Mouse (Mus musculus) embryonic facial prominence, embryonic 12.5 days (tissue): ENCODE data around the gene Prss12. TPM values are rescaled to one million over a fixed set of nuclear protein-coding genes. Genes with fewer than 3 reads are reported as not detected.

Experiments used
- ATAC-seq: fragments of 200-750 bp; cut with Nextera tagmentation; 2 replicates; pipeline ENCODE4 v1.8.0; 2017; ENCODE audit not compliant: insufficient number of reproducible peaks, insufficient read depth, low FRiP score, low TSS enrichment
- H3K27ac ChIP-seq: fragments of 300-500 bp; sonication (generic); 2 replicates; pipeline ENCODE4 v1.5.1; 2016; ENCODE audit warnings: mild to moderate bottlenecking
- H3K27me3 ChIP-seq: fragments of 300-500 bp; sonication (generic); 2 replicates; pipeline ENCODE4 v1.6.1; 2016; ENCODE audit warnings: mild to moderate bottlenecking, moderate library complexity
- H3K36me3 ChIP-seq: fragments of 300-500 bp; sonication (generic); 2 replicates; pipeline ENCODE4 v1.6.1; 2016; ENCODE audit warnings: mild to moderate bottlenecking
- H3K4me1 ChIP-seq: fragments of 300-500 bp; sonication (generic); 2 replicates; pipeline ENCODE4 v1.6.1; 2016
- H3K4me2 ChIP-seq: fragments of 300-500 bp; sonication (generic); replicated peaks from 2 replicates; pipeline ENCODE4 v1.6.1; 2016; ENCODE audit warnings: mild to moderate bottlenecking, moderate library complexity
- H3K4me3 ChIP-seq: fragments of 300-500 bp; sonication (generic); 2 replicates; pipeline ENCODE4 v1.5.1; 2016; ENCODE audit warnings: mild to moderate bottlenecking
- H3K9ac ChIP-seq: fragments of 300-500 bp; sonication (generic); 2 replicates; pipeline ENCODE4 v1.6.1; 2016; ENCODE audit warnings: mild to moderate bottlenecking, moderate library complexity
- H3K9me3 ChIP-seq: fragments of 300-500 bp; sonication (generic); 2 replicates; pipeline ENCODE4 v1.6.1; 2016; ENCODE audit warnings: mild to moderate bottlenecking, moderate library complexity
- WGBS: fragments of 180-500 bp; shearing (Covaris S2); methylation state at CpG from one replicate; pipeline ENCODE4 v1.1.7; 2016; 5-methylcytosine and 5-hydroxymethylcytosine counted together
- polyA plus RNA-seq: library from polyadenylated mRNA; unstranded; fragments of >200 nt; fragmentation: Nextera tagmentation; extraction: Ambion mirVana; gene quantifications from 2 replicates; pipeline ENCODE4 v1.2.1, GENCODE M21; 2016

The Prss12 gene
- polyA plus RNA-seq, 1 experiment from 2014 or later = 27.4 TPM

DNA sequence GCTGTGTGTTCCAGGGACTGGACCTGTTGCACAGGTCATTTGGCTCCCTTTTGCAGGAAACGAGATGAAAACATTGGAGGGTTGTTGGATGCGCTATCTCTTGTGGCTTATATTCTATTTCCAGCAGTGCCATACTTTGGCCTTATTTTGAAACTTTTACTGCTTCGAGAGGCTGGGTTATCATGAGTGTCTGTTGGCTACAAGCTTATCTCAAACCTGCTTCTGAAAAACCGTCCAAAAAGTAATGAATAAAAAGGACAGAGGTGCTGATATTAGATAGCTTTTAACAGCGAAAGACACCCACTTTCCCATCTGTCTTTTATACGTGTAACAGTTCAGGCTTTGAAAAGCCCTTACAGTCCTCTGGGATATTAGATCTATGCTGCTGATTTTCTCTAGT, 107.2 kb downstream of the Prss12 start:
- H3K4me2 ChIP-seq = no peak overlapping the region
- ATAC-seq = no peak
- no peak overlapping the region for H3K4me3 ChIP-seq
- H3K4me1 ChIP-seq = no peaks in the 10 kb centered on the region
- no peak overlapping the region for H3K9ac ChIP-seq
- H3K27ac ChIP-seq = no peak overlapping the region
- 87% methylated on average over 6 of the region's 6 CpGs for WGBS
- no peaks in the 10 kb centered on the region for H3K9me3 ChIP-seq
- no peaks in the 10 kb centered on the region for H3K36me3 ChIP-seq
- H3K27me3 ChIP-seq = no peaks in the 10 kb centered on the region

DNA sequence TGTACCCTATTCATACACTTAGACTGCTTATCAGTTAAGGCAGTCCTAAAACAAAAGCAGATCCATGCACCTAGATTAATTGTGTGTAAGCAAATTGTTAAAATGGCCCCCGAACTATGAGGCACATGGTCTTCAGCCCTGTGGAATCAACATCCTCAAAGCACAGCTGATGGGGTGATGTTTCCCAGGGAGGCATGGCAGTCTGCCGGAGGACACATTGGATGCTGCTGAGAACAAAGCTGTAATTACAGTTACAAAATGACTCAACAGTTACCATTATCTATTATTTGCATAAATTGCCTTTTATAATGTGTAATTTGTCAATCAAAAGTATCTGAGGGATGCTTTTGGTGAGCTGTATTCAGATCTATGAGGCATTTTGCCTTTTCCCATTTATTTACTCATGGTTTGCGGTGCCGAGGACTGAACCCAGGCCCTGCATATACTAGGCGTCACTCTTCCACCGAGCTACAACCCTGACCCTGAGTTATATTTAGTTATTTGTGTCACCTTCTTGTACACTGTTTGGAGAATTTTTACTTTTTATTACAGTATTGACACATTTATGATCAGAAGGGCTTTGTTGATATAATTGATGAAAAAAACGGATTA, 108.6 kb downstream of the Prss12 start:
- H3K4me3 ChIP-seq = no peak overlapping the region
- no peak overlapping the region for H3K4me2 ChIP-seq
- H3K36me3 ChIP-seq = no peaks in the 10 kb centered on the region
- H3K9ac ChIP-seq = no peak overlapping the region
- no peaks in the 10 kb centered on the region for H3K27me3 ChIP-seq
- no peaks in the 10 kb centered on the region for H3K4me1 ChIP-seq
- no peak overlapping the region for H3K27ac ChIP-seq
- 92% methylated on average over 7 of the region's 7 CpGs for WGBS
- no peak for ATAC-seq
- H3K9me3 ChIP-seq = no peaks in the 10 kb centered on the region

Other genes with a start within 250 kb of the Prss12 start
- 8.5 and 8.6 TPM in 2 replicates for gene Synpo2, start 210.8 kb upstream of the Prss12 start, polyA plus RNA-seq
- 58.5 and 62.6 TPM in 2 replicates for gene Sec24d, start 179.5 kb upstream of the Prss12 start, polyA plus RNA-seq
- 33.8 and 35.9 TPM in 2 replicates for gene Mettl14, start 60.8 kb upstream of the Prss12 start, polyA plus RNA-seq
- gene Ndst3, start 243.9 kb downstream of the Prss12 start, polyA plus RNA-seq = 2.8 and 3.1 TPM in 2 replicates